Mouse (Mus musculus) cerebellum, postnatal 4 days (tissue): ENCODE data around the gene Scube3.
"Not testable (repeated sequence)": the region's sequence is repeated elsewhere in the genome, so short reads cannot be mapped to it uniquely, and the experiment has no call there.

Experiments
- DNase-seq, 2 experiments: peaks; one replicate each; pipeline ENCODE4 v3.0.0; 2022; ENCODE audit warnings: low spot score in 2 of 2, mixed read lengths in 1 of 2

Scube3 gene

GRCm38 (mm10) chr17:28222463-28222862, 80.5 kb downstream of the Scube3 start:
- DNase-seq: not testable (repeated sequence)

GRCm38 (mm10) chr17:28223561-28224391, 81.8 kb downstream of the Scube3 start:
- peak; percentile 61 to 86 for DNase-seq
